Mouse (Mus musculus): ENCODE data around the gene Rpl37.

The Rpl37 gene

DNA sequence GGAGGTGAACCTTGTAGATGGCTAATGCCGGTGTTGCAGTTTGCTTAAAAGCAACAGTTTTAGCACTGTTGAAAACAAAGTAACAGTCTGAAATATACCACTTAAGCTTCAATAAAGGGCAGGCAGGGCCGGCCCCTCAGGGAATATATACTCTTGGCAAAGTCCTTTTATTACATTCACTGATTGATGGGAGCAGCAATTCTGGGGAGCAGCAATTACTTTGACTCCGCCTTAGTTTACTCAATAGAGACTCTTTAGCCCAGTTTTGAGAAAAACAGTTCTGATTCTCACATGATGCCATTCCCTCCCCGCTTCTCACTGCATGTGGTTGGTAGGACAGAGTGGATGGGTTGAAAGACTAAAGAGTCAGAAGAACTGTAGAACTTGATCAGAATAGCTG lies 32.7 kb downstream of the Rpl37 start:
- no peak for DNase-seq (ENCODE audit: low read depth, low spot score)

DNA sequence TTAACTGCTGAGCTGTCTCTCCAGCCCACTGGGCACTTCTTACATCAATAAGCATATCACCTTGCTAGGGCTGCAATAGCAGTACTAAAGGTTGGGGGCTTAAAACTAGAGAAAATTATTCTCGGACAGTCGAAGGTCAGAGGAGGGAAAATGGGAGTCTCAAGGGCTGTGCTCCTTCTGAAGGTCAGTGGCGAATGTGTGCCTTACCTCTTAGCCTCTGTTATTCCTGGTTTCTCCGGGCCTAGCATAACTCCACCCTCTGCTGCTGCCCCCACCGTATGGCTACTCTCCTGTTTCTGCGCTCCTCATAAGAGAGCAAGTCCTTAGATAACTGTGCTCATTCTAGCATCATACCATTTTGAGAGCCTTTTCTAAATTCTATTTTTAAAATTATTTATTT lies 35.7 kb downstream of the Rpl37 start:
- DNase-seq (ENCODE audit: low read depth, low spot score) = no peak

DNA sequence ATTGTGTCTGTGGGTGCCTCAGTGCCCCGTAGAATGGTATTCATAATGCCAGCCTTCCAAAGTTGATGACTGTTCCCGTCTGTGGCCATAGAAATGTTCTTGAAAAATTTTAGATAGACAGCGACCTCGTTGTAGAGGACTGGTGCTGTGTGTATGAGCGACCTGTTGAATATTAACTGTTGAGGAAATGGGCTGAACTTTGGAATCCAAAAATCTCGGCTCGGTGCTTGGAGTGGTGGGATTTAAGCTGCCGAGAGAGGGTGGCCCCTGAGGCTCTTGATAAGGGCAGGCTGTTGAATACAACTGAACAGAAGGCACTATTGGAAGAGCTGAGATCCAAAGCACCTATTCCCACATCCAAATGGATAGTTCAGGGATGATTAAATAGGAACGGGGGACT lies 38.2 kb downstream of the Rpl37 start:
- no peak for DNase-seq (ENCODE audit: low read depth, low spot score)

DNA sequence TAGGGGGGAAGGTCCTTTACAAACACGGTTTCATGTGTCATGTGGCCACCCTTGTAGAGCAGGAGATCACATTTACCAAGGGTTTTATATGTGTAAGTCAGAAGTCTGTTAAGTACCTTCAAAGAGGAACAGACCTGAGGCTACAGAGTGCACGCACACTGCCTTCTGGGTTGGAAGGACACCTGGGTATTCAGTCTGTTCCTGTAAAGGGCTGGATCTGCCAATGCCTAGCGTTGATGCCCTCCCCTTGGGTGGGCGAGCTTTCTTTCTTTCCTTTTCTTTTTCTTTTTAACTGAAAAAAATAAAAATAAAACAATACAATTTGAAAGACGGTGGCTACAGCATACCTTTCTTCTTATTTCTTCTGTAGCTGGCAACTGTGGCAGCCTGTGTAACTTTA lies 38.6 kb downstream of the Rpl37 start:
- no peak for DNase-seq (ENCODE audit: low read depth, low spot score)

DNA sequence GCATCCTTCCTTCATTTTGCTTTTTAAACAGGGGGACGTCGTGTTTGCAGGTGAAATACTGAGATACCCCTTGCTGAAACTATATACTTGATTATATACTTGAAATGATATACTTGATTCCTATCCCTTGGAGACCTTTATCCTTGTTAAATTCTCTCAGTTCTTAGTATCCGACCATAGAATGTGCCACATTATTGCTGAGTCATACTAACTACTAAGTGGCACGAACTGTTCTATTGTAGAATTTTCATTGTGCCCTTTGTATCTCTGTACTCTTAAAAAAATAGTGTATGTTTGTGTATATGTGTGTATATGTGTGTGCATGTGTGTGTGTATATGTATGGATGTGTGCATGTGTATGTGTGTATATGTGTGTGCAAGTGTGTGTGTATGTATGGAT lies 39.9 kb downstream of the Rpl37 start:
- DNase-seq (ENCODE audit: low read depth, low spot score) = no peak

DNA sequence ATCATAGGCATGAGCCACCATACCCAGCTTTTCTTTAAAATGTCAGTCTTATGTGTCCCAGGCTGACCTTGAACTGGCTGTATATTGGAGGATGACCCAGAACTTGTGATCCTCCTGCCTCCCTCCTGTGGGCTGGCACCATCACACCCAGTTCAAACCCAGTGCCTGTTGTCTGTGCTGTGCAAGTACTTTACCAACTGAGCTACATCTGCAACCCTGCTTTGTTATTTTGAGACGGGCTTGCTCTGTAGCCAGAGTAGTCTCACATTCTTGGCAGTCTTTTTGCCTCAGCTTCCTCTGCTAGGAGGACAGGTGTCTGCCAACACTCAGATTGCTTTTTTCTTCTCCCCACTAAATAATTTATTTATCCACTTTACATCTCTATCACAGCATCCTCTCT lies 40.9 kb downstream of the Rpl37 start:
- no peak for DNase-seq (ENCODE audit: low read depth, low spot score)

DNA sequence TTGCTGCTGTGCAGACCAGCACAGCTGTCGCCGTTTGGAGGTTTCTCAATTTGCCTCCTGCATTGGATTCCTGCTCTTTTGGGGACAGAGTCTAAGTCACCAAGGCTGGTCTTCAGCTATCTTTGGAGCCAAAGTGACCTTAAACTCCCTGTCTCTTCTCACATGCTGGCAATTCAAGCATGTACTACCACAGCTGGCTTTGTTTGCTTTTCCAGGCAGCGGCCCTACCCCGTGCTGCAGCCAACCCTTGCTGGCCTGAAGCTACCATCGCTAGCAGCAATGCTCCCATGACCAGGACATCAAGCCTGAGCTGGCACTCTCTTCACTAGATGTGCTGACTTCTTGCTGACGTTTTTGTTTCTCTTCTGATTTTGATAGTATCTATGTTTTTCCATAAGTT lies 42.4 kb downstream of the Rpl37 start:
- DNase-seq (ENCODE audit: low read depth, low spot score) = no peak

- DNase-seq (ENCODE audit: low read depth, low spot score) = no peak
Measured at GRCm38 (mm10) chr15:5165121-5165773, 48.8 kb downstream of the Rpl37 start.
